Mouse (Mus musculus) forebrain, embryonic 15.5 days (tissue): ENCODE measurements around the gene Ptcd2. TPM values are rescaled to one million over a fixed set of nuclear protein-coding genes. Genes with fewer than 3 reads are reported as not detected.
"Not testable (repeated sequence)": the region's sequence is repeated elsewhere in the genome, so short reads cannot be mapped to it uniquely, and the experiment has no call there.

Experiments
- ATAC-seq: fragments of 200-750 bp; cut with Nextera tagmentation; replicated peaks from 2 replicates; pipeline ENCODE4 v1.8.0; 2017; ENCODE audit warnings: mild to moderate bottlenecking, moderate TSS enrichment, moderate library complexity
- H3K27ac ChIP-seq: fragments of 300-500 bp; sonication (generic); replicated peaks from 2 replicates; pipeline ENCODE4 v1.5.1; 2015; ENCODE audit warnings: mild to moderate bottlenecking, inconsistent platforms
- H3K27me3 ChIP-seq: fragments of 300-500 bp; sonication (generic); 2 replicates; pipeline ENCODE4 v1.6.1; 2015; ENCODE audit warnings: inconsistent platforms
- H3K36me3 ChIP-seq: fragments of 300-500 bp; sonication (generic); 2 replicates; pipeline ENCODE4 v1.6.1; 2015; ENCODE audit warnings: mild to moderate bottlenecking, inconsistent platforms
- H3K4me1 ChIP-seq: fragments of 300-500 bp; sonication (generic); 2 replicates; pipeline ENCODE4 v1.6.1; 2015; ENCODE audit warnings: inconsistent platforms
- H3K4me2 ChIP-seq: fragments of 300-500 bp; sonication (generic); replicated peaks from 2 replicates; pipeline ENCODE4 v1.6.1; 2015; ENCODE audit warnings: mild to moderate bottlenecking, inconsistent platforms
- H3K4me3 ChIP-seq: fragments of 300-500 bp; sonication (generic); 2 replicates; pipeline ENCODE4 v1.5.1; 2015; ENCODE audit warnings: mild to moderate bottlenecking, inconsistent platforms
- H3K9ac ChIP-seq: fragments of 300-500 bp; sonication (generic); replicated peaks from 2 replicates; pipeline ENCODE4 v1.6.1; 2015; ENCODE audit warnings: mild to moderate bottlenecking, inconsistent platforms
- H3K9me3 ChIP-seq: fragments of 300-500 bp; sonication (generic); 2 replicates; pipeline ENCODE4 v1.6.1; 2016; ENCODE audit warnings: inconsistent platforms
- WGBS: fragments of 180-500 bp; shearing (Covaris S2); methylation state at CpG from one replicate; pipeline ENCODE4 v1.1.7; 2015; ENCODE audit warnings: mixed read lengths; 5-methylcytosine and 5-hydroxymethylcytosine counted together
- polyA plus RNA-seq: library from polyadenylated mRNA; unstranded; fragments of >200 nt; fragmentation: Nextera tagmentation; extraction: Ambion mirVana; gene quantifications from 2 replicates; pipeline ENCODE4 v1.2.1, GENCODE M21; 2015

Gene Ptcd2
- polyA plus RNA-seq, 1 experiment from 2014 or later = 56.3 TPM

GRCm38 (mm10) chr13:99352758-99353489 lies 8.4 kb upstream of the Ptcd2 start:
- ATAC-seq = peak; percentile 100
- Histone ChIP-seq H3K4me1 (peaks cover 6% of the 10 kb centered on the region), H3K4me2 (peak overlapping the region; percentile 68), H3K4me3 (peak overlapping the region; percentile 47), H3K27ac (peak overlapping the region; percentile 83), H3K9me3 (no peaks in the 10 kb centered on the region), H3K27me3 (no peaks in the 10 kb centered on the region), H3K9ac (peak overlapping the region; percentile 43), H3K36me3 (peaks cover 5% of the 10 kb centered on the region; the same call in 1 of the 2 replicates)
- WGBS = 12% methylated on average over 28 of the region's 28 CpGs

- Histone ChIP-seq H3K9ac (no peak overlapping the region), H3K4me2 (no peak overlapping the region), H3K9me3 (no peaks in the 10 kb centered on the region), H3K4me1 (peaks cover 6% of the 10 kb centered on the region), H3K36me3 (peaks cover 5% of the 10 kb centered on the region; the same call in 1 of the 2 replicates), H3K27ac (no peak overlapping the region), H3K27me3 (no peaks in the 10 kb centered on the region), H3K4me3 (no peak overlapping the region)
- WGBS = 89% methylated on average over 3 of the region's 3 CpGs
- ATAC-seq = no peak
Measured at GRCm38 (mm10) chr13:99351596-99351995, 7.1 kb upstream of the Ptcd2 start.

- Histone ChIP-seq H3K27ac (no peak overlapping the region), H3K36me3 (peaks cover 5% of the 10 kb centered on the region; the same call in 1 of the 2 replicates), H3K4me2 (no peak overlapping the region), H3K4me3 (no peak overlapping the region), H3K9ac (no peak overlapping the region), H3K4me1 (peaks cover 6% of the 10 kb centered on the region), H3K9me3 (no peaks in the 10 kb centered on the region), H3K27me3 (no peaks in the 10 kb centered on the region)
- ATAC-seq = no peak
- WGBS = 84% methylated on average over 8 of the region's 8 CpGs
Measured at GRCm38 (mm10) chr13:99351186-99351585, 6.7 kb upstream of the Ptcd2 start.

- no peak overlapping the region for H3K27ac ChIP-seq
- H3K4me1 ChIP-seq = peaks cover 14% of the 10 kb centered on the region
- no peak overlapping the region for H3K4me3 ChIP-seq
- ATAC-seq = no peak
- WGBS = 92% methylated on average over 6 of the region's 6 CpGs
- H3K9ac ChIP-seq = no peak overlapping the region
- H3K36me3 ChIP-seq = peaks cover 5% of the 10 kb centered on the region; the same call in 1 of the 2 replicates
- no peaks in the 10 kb centered on the region for H3K27me3 ChIP-seq
- no peak overlapping the region for H3K4me2 ChIP-seq
- H3K9me3 ChIP-seq = no peaks in the 10 kb centered on the region
Measured at GRCm38 (mm10) chr13:99350009-99350408, 5.5 kb upstream of the Ptcd2 start.

- ATAC-seq = peak; percentile 90
- H3K27ac ChIP-seq = peak overlapping the region; percentile 84
- WGBS = 2% methylated on average over 30 of the region's 30 CpGs
Measured at GRCm38 (mm10) chr13:99343876-99344598, 468 bp downstream of the Ptcd2 start.

GRCm38 (mm10) chr13:99341504-99341903 lies 3.0 kb downstream of the Ptcd2 start:
- Histone ChIP-seq H3K9ac (no peak overlapping the region), H3K9me3 (no peaks in the 10 kb centered on the region), H3K27me3 (no peaks in the 10 kb centered on the region), H3K36me3 (peaks cover 58% of the 10 kb centered on the region), H3K4me1 (peaks cover 16% of the 10 kb centered on the region), H3K4me2 (no peak overlapping the region), H3K4me3 (no peak overlapping the region), H3K27ac (no peak overlapping the region)
- 95% methylated on average over 6 of the region's 6 CpGs for WGBS
- ATAC-seq = no peak

More at GRCm38 (mm10) chr13:99343876-99344598, 468 bp downstream of the Ptcd2 start:
- Histone ChIP-seq H3K9ac (peak overlapping the region; percentile 78), H3K4me1 (peaks cover 16% of the 10 kb centered on the region), H3K4me3 (peak overlapping the region; percentile 61), H3K36me3 (peaks cover 39% of the 10 kb centered on the region), H3K27me3 (no peaks in the 10 kb centered on the region), H3K9me3 (no peaks in the 10 kb centered on the region), H3K4me2 (peak overlapping the region; percentile 54)

- ATAC-seq = no peak
- H3K4me2 ChIP-seq = no peak overlapping the region
- peaks cover 81% of the 10 kb centered on the region for H3K36me3 ChIP-seq
- H3K4me3 ChIP-seq = no peak overlapping the region
- 90% methylated on average over 6 of the region's 6 CpGs for WGBS
- H3K27me3 ChIP-seq = no peaks in the 10 kb centered on the region
- no peaks in the 10 kb centered on the region for H3K9me3 ChIP-seq
- H3K9ac ChIP-seq = no peak overlapping the region
- no peaks in the 10 kb centered on the region for H3K4me1 ChIP-seq
- no peak overlapping the region for H3K27ac ChIP-seq
Measured at GRCm38 (mm10) chr13:99337510-99337909, 7.0 kb downstream of the Ptcd2 start.

DNA sequence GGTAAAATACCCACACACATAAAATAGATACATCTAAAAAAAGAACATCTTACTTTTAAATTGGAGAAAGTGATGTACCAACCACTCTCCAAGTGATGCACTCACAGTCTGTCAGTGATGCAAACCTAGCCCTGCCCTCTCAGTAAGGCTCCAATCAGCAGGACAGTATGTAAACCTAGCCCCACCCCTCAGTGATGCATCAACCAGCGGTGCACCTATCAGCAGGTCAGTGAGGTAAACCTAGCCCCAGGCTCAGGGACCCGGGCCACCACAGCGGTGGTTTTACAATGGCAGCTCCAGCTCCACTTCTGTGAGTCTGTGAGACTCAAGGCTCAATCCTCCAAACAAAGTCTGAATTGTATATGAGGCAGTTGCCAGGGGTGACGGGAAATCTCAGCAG lies 13.2 kb downstream of the Ptcd2 start:
- no peak overlapping the region for H3K27ac ChIP-seq
- H3K9ac ChIP-seq = no peak overlapping the region
- H3K36me3 ChIP-seq = peaks cover 83% of the 10 kb centered on the region
- no peak for ATAC-seq
- WGBS = 67% methylated on average over 4 of the region's 4 CpGs
- no peaks in the 10 kb centered on the region for H3K27me3 ChIP-seq
- no peak overlapping the region for H3K4me2 ChIP-seq
- H3K9me3 ChIP-seq = no peaks in the 10 kb centered on the region
- no peak overlapping the region for H3K4me3 ChIP-seq
- no peaks in the 10 kb centered on the region for H3K4me1 ChIP-seq

GRCm38 (mm10) chr13:99324337-99324685 lies 20.2 kb downstream of the Ptcd2 start:
- ATAC-seq, H3K4me2 ChIP-seq, H3K27ac ChIP-seq, H3K9me3 ChIP-seq, H3K9ac ChIP-seq, H3K27me3 ChIP-seq, H3K4me1 ChIP-seq, H3K4me3 ChIP-seq: not testable (repeated sequence)
- WGBS = 91% methylated on average over 8 of the region's 8 CpGs
- peaks cover 72% of the 10 kb centered on the region for H3K36me3 ChIP-seq

- no peak for ATAC-seq
- peaks cover 71% of the 10 kb centered on the region for H3K36me3 ChIP-seq
- 87% methylated on average over 7 of the region's 7 CpGs for WGBS
Measured at GRCm38 (mm10) chr13:99323632-99324336, 20.7 kb downstream of the Ptcd2 start.

DNA sequence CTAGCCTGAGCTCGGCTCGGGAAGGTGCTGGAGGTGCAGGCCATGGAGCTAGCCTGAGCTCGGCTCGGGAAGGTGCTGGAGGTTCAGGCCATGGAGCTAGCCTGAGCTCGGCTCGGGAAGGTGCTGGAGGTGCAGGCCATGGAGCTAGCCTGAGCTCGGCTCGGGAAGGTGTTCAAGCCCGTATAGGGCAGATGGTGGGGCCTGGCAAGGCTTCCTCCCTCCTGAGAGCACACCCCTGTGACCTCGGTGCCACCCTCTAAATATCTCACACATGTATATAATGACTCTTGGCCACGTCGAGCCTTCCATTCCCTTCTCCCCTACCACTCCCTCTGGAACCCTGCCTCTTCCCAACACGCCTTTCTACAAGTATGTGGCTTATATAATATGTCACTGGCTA lies 21.6 kb downstream of the Ptcd2 start:
- WGBS = 96% methylated on average over 13 of the region's 13 CpGs
- H3K4me3 ChIP-seq, H3K27me3 ChIP-seq, H3K9ac ChIP-seq, H3K9me3 ChIP-seq, H3K4me1 ChIP-seq, ATAC-seq, H3K27ac ChIP-seq, H3K4me2 ChIP-seq: not testable (repeated sequence)
- peaks cover 64% of the 10 kb centered on the region for H3K36me3 ChIP-seq

More at GRCm38 (mm10) chr13:99323632-99324336, 20.7 kb downstream of the Ptcd2 start:
- Histone ChIP-seq H3K4me2 (no peak overlapping the region), H3K4me3 (no peak overlapping the region), H3K27ac (no peak overlapping the region), H3K9me3 (no peaks in the 10 kb centered on the region), H3K4me1 (no peaks in the 10 kb centered on the region), H3K27me3 (no peaks in the 10 kb centered on the region), H3K9ac (no peak overlapping the region)

GRCm38 (mm10) chr13:99320453-99320852 lies 24.1 kb downstream of the Ptcd2 start:
- 96% methylated on average over 7 of the region's 7 CpGs for WGBS
- Histone ChIP-seq H3K9me3 (no peaks in the 10 kb centered on the region), H3K4me3 (no peak overlapping the region), H3K4me1 (no peaks in the 10 kb centered on the region), H3K27me3 (no peaks in the 10 kb centered on the region), H3K4me2 (no peak overlapping the region), H3K9ac (no peak overlapping the region), H3K36me3 (peaks cover 42% of the 10 kb centered on the region), H3K27ac (no peak overlapping the region)
- ATAC-seq = no peak
